In the genomic region with DNA sequence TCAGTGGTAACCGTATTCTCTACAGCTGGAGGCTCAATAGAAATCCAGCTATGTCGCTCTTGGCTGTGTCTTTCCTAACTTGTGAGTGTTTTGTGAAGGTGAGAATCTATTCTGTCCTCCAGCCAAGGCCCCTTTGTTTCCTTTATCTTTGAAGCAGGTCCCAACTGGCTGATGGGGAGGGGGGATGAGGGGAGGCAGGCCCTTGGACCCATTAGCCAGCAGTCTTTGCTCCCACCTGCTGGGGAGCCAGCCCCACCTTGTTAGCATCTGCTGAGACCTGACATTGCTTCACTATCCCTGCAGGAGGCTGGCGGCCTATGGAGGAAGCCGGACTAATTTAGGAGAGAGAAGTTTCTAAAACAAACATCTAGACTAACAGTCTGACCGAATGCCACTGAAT, we compare ENCODE assay signal across 40 mouse cellular contexts. TPM values are rescaled to one million over a fixed set of nuclear protein-coding genes. Genes with fewer than 3 reads are reported as not detected.
DNase-seq lines count a peak whose midpoint lies in the region; ATAC-seq lines count a peak whose summit lies in the region.
"Had no signal": no experiment of that assay in that cellular context is flagged by ENCODE, and none has a peak within 500 bp of the region (broad histone marks: within the 10 kb centered on the region; RNA-seq: fewer than 3 reads in every experiment).

No protein-coding gene starts in this region.

- H3K4me3 ChIP-seq in midbrain, embryonic 11.5 days (ENCODE audit: low read depth, low read length): no peak overlapping the region
- no peak overlapping the region for H3K4me3 ChIP-seq in midbrain, embryonic 16.5 days (ENCODE audit: low read depth, low read length)
- H3K4me3 ChIP-seq in limb, embryonic 10.5 days: no peak overlapping the region
- H3K4me3 ChIP-seq: embryonic facial prominence, embryonic 13.5 days; erythroblast, embryonic 14.5 days; heart, embryonic 13.5 days; layer of hippocampus, adult 2 months; left cerebral cortex, adult 2 months; liver, embryonic 15.5 days; midbrain, embryonic 10.5 days; myocyte; neural tube, embryonic 12.5 days had no signal

- H3K9ac ChIP-seq in midbrain, embryonic 11.5 days (ENCODE audit: low read length): no peak overlapping the region
- no peak overlapping the region for H3K9ac ChIP-seq in midbrain, embryonic 16.5 days (ENCODE audit: low read depth, low read length)
- H3K9ac ChIP-seq: embryonic facial prominence, embryonic 13.5 days; heart, embryonic 13.5 days; hindbrain, embryonic 14.5 days; liver, embryonic 15.5 days; lung, embryonic 14.5 days; neural tube, embryonic 12.5 days had no signal

- no peaks in the 10 kb centered on the region for H3K36me3 ChIP-seq in midbrain, embryonic 11.5 days (ENCODE audit: control insufficient read depth, insufficient read depth, low read length)
- no peaks in the 10 kb centered on the region for H3K36me3 ChIP-seq in midbrain, embryonic 16.5 days (ENCODE audit: control insufficient read depth, insufficient read depth, low read length)
- no peaks in the 10 kb centered on the region for H3K36me3 ChIP-seq in limb, embryonic 10.5 days
- H3K36me3 ChIP-seq: embryonic facial prominence, embryonic 13.5 days; heart, embryonic 13.5 days; liver, embryonic 15.5 days; midbrain, embryonic 10.5 days; neural tube, embryonic 12.5 days had no signal

- no peaks in the 10 kb centered on the region for H3K4me1 ChIP-seq in midbrain, embryonic 11.5 days (ENCODE audit: control insufficient read depth, insufficient read depth, low read length)
- H3K4me1 ChIP-seq in midbrain, embryonic 16.5 days (ENCODE audit: control insufficient read depth, insufficient read depth, low read length): no peaks in the 10 kb centered on the region
- peaks cover 26% of the 10 kb centered on the region for H3K4me1 ChIP-seq in limb, embryonic 10.5 days
- H3K4me1 ChIP-seq: liver, embryonic 15.5 days; midbrain, embryonic 10.5 days; neural tube, embryonic 12.5 days had no signal

- no peaks in the 10 kb centered on the region for H3K27me3 ChIP-seq in midbrain, embryonic 11.5 days (ENCODE audit: control insufficient read depth, insufficient read depth, low read length)
- H3K27me3 ChIP-seq in midbrain, embryonic 16.5 days (ENCODE audit: control insufficient read depth, insufficient read depth, low read depth, low read length): no peaks in the 10 kb centered on the region
- H3K27me3 ChIP-seq in limb, embryonic 10.5 days (ENCODE audit: low read depth, poor library complexity, severe bottlenecking): no peaks in the 10 kb centered on the region
- H3K27me3 ChIP-seq: embryonic facial prominence, embryonic 13.5 days; neural tube, embryonic 12.5 days had no signal

- no peak overlapping the region for H3K27ac ChIP-seq in midbrain, embryonic 11.5 days (ENCODE audit: low read depth, low read length)
- no peak overlapping the region for H3K27ac ChIP-seq in midbrain, embryonic 16.5 days (ENCODE audit: low read length)
- H3K27ac ChIP-seq in limb, embryonic 10.5 days: peak overlapping the region; percentile 72
- H3K27ac ChIP-seq: embryonic facial prominence, embryonic 13.5 days; heart, embryonic 13.5 days; hindbrain, embryonic 14.5 days; layer of hippocampus, adult 2 months; left cerebral cortex, adult 2 months; liver, embryonic 15.5 days; midbrain, embryonic 10.5 days; neural tube, embryonic 12.5 days had no signal

- no peak overlapping the region for H3K4me2 ChIP-seq in midbrain, embryonic 11.5 days
- H3K4me2 ChIP-seq in midbrain, embryonic 16.5 days (ENCODE audit: low read length): no peak overlapping the region
- H3K4me2 ChIP-seq: embryonic facial prominence, embryonic 13.5 days; heart, embryonic 13.5 days; hindbrain, embryonic 14.5 days; liver, embryonic 15.5 days; neural tube, embryonic 12.5 days had no signal

- no peaks in the 10 kb centered on the region for H3K9me3 ChIP-seq in midbrain, embryonic 11.5 days (ENCODE audit: control insufficient read depth, low read length)
- no peaks in the 10 kb centered on the region for H3K9me3 ChIP-seq in midbrain, embryonic 16.5 days (replicated peaks; ENCODE audit: control insufficient read depth, low read length, poor library complexity, severe bottlenecking)
- H3K9me3 ChIP-seq in limb, embryonic 10.5 days (replicated peaks): no peaks in the 10 kb centered on the region
- H3K9me3 ChIP-seq: embryonic facial prominence, embryonic 13.5 days; heart, embryonic 13.5 days; liver, embryonic 15.5 days; midbrain, embryonic 10.5 days; neural tube, embryonic 12.5 days had no signal

- DNase-seq in midbrain, embryonic 11.5 days (ENCODE audit: low spot score, missing footprints): peak; percentile 33
- peak; percentile 26 for DNase-seq in WW6 (ENCODE audit: low read depth, low spot score)
- DNase-seq in limb, embryonic 10.5 days (ENCODE audit: low spot score): no peak
- DNase-seq in adrenal gland, postnatal 4 days (ENCODE audit: low spot score in 2 of 2): no peak
- no peak for DNase-seq in frontal cortex, postnatal 14 days (ENCODE audit: low spot score in 2 of 2)
- DNase-seq: adrenal gland, adult 8-10 months; B cell, adult 2 months; cerebellum, adult 2 months; cerebellum, postnatal 25 days; embryo, embryonic 11 days; heart, postnatal 10 days; lung, postnatal 14 days; right cerebral cortex, adult 18-20 months; thymus, postnatal 4 days had no signal

- ATAC-seq in midbrain, embryonic 11.5 days (ENCODE audit: low FRiP score): no peak
- ATAC-seq in midbrain, embryonic 16.5 days: no peak
- ATAC-seq in CD4-positive, CD25-positive, alpha-beta regulatory T cell, adult 4 months: no peak
- ATAC-seq: forebrain, embryonic 16.5 days; intestine, postnatal 0 days had no signal

- WGBS in midbrain, embryonic 11.5 days: 43% methylated on average over 5 of the region's 5 CpGs
- 32% methylated on average over 5 of the region's 5 CpGs for WGBS in midbrain, embryonic 16.5 days
- WGBS in limb, embryonic 10.5 days: 30% methylated on average over 5 of the region's 5 CpGs

RNA-seq across cellular contexts. Expression of a gene that starts 55.0 kb away (rescaled TPM):
- polyA plus RNA-seq in midbrain, embryonic 11.5 days (2014; fragmentation: Nextera tagmentation; extraction: Ambion mirVana): not detected in 2 replicates
- polyA plus RNA-seq in midbrain, embryonic 16.5 days (2015; fragmentation: Nextera tagmentation; extraction: Ambion mirVana): not detected in 2 replicates
- polyA plus RNA-seq in limb, embryonic 10.5 days (2016; fragmentation: Nextera tagmentation; extraction: Ambion mirVana): not detected in 2 replicates
- not detected for total RNA-seq in adrenal gland, postnatal 4 days (2021)
- polyA plus RNA-seq in CD4-positive, CD25-positive, alpha-beta regulatory T cell, adult 4 months (2017; shearing (Covaris generic)): not detected
- total RNA-seq: adrenal gland, adult 8-10 months; CH12.LX; gastrocnemius, adult 8-10 months; heart, adult 8-10 months; heart, postnatal 10 days; hematopoietic stem cell, adult 5-6 weeks; layer of hippocampus, adult 2 months; layer of hippocampus, postnatal 14 days; left cerebral cortex, adult 2 months; left cerebral cortex, postnatal 25 days; liver, adult 2 months; midbrain, postnatal 0 days had no signal
- polyA plus RNA-seq: cerebellum, adult 2 months; embryonic facial prominence, embryonic 13.5 days; erythroblast, embryonic 14.5 days; forebrain, embryonic 11.5 days; forebrain, embryonic 16.5 days; gonadal fat pad, adult 2 months; heart, embryonic 13.5 days; hindbrain, embryonic 14.5 days; intestine, postnatal 0 days; liver, adult 2 months; liver, embryonic 15.5 days; lung, embryonic 14.5 days; midbrain, embryonic 10.5 days; midbrain, postnatal 0 days; myocyte; neural tube, embryonic 12.5 days; thymus, postnatal 0 days had no signal

Comparison
In these comparisons a context has a peak if more than half of its experiments do, and no peak if none do; other contexts are left out.
1. DNase-seq: peak in midbrain, embryonic 11.5 days (single experiment) and WW6 (single experiment); none in limb, embryonic 10.5 days (single experiment), adrenal gland, postnatal 4 days (0 of 2) and frontal cortex, postnatal 14 days (0 of 2).